Mouse (Mus musculus): ENCODE measurements around the gene Ctdspl. TPM values are rescaled to one million over a fixed set of nuclear protein-coding genes. Genes with fewer than 3 reads are reported as not detected.

Gene Ctdspl
- polyA plus RNA-seq, 2 experiments = 2.3 to 3.6 TPM

DNA sequence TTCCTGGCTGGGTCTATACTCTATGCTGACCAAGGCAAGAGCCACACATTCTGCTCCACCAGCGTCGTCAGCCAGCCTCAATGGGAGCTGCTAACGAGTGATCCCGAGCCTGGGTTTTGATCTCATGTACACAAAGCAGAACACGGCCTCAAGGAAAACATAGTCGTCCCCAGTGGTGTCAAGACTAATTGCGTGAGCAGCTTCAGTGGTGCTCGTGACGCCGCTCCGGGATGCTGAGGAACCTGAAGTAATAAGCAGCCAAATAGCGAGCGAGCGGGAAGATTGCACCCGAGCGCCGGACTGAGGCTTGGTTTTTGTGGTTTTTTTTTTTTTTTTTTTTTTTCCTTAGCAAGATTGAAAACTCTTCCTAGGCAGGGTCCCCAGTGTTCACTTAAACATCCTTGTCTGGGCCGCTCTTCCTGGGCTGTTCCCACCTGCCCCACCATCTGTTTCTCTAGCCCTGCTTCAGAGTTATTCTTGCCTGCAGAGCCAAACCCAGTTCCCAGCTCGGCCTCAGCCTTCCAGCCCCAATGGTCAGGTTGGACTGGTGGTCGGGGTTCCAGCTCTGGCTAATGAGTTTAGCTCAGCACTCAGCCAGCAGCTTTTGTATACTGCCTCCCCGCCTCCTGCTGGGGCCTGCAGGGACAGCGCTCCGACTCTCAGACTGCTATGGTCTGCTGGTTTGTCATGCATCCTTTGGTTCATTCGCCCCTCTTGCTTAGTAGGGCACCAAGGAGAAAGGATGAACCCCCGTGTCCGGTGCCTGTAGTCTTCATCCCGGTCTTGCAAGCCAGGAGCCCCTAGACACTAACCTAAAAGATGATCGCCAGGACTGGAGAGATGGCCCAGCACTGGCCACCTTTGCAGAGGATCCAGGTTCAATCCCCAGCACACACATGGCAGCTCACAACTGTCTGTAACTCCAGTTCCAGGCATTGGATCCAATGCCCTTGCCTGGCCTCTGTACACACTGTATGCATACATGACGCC, 108.7 kb downstream of the Ctdspl start:
- no peak for ATAC-seq (ENCODE audit: insufficient read depth)
- 73% methylated on average over 29 of the region's 29 CpGs for WGBS (ENCODE audit: insufficient replicate concordance)
- no peaks in the 10 kb centered on the region for H3K27me3 ChIP-seq (ENCODE audit: control insufficient read depth, insufficient read depth, low read length)
- H3K27ac ChIP-seq = no peak overlapping the region
- H3K9me3 ChIP-seq (ENCODE audit: control insufficient read depth, low read length) = no peaks in the 10 kb centered on the region
- no peak overlapping the region for H3K4me2 ChIP-seq (ENCODE audit: low read depth)
- TF ChIP-seq EP300 (IDR thresholded peaks at IDR 0.05; ENCODE audit: low read depth) (no peak), CTCF (IDR thresholded peaks at IDR 0.05; ENCODE audit: low read depth) (no peak)
- H3K36me3 ChIP-seq (replicated peaks; ENCODE audit: control insufficient read depth, insufficient read depth, low read depth) = no peaks in the 10 kb centered on the region
- H3K9ac ChIP-seq (replicated peaks) = no peak overlapping the region
- DNase-seq (ENCODE audit: low read depth in 3 of 3, low spot score in 3 of 3) = no peak
- no peak overlapping the region for H3K4me3 ChIP-seq (ENCODE audit: insufficient read depth in 1 of 2, low read depth in 2 of 2, low read length in 2 of 2)
- no peaks in the 10 kb centered on the region for H3K4me1 ChIP-seq (replicated peaks; ENCODE audit: control insufficient read depth in 2 of 2, insufficient read depth in 2 of 2, low read length in 1 of 2)

DNA sequence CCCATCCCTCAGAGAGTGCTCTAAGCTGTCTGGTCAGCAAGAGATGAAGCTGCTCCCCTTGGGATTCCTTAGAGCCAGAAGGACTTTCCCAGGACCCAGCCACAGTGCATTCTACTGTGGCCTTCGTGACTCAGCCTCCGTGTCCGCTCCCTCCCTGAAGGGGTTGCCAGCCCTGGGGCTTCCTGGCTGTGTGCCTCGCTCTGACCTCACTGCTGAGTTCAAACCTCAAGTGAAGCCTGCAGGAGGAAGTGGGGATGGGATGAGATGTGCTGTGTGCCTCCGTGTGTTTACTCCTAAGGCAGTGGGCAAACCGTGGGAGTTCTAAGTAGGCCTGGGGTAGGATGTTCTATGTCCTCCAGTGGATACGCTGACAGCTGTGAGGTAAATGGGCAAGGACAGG, 109.6 kb downstream of the Ctdspl start:
- ATAC-seq (ENCODE audit: insufficient read depth) = no peak

DNA sequence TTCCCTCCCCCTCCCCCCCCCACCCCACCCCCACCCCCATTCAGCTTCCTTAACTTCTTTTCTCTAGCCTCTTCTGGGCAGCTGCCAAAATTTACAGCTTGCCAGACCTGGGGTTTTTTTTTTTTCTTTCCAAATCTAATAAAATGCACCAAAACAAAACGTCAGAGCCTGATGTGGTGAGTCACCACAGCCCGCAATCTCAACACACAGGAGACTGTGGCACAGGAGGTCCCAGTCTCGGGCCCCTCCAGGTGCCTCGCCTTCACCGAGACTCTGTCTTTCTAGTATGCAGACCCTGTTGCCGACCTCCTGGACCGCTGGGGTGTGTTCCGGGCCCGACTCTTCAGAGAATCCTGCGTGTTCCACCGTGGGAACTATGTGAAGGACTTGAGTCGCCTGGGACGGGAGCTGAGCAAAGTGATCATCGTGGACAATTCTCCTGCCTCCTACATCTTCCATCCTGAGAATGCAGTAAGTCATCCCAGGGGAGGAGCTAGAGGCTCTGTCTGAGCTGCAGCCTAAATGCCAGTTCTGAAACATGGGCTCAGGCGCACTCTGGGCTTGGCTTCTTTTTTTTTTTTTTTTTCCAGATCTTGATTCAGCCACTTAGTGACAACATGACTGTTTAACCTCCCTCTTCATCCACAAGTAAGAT, 111.0 kb downstream of the Ctdspl start:
- Histone ChIP-seq H3K27ac (no peak overlapping the region), H3K27me3 (ENCODE audit: control insufficient read depth, insufficient read depth, low read length) (no peaks in the 10 kb centered on the region), H3K9me3 (ENCODE audit: control insufficient read depth, low read length) (no peaks in the 10 kb centered on the region), H3K4me3 (ENCODE audit: insufficient read depth in 1 of 2, low read depth in 2 of 2, low read length in 2 of 2) (no peak overlapping the region), H3K9ac (replicated peaks) (no peak overlapping the region), H3K4me2 (ENCODE audit: low read depth) (no peak overlapping the region), H3K4me1 (replicated peaks; ENCODE audit: control insufficient read depth in 2 of 2, insufficient read depth in 2 of 2, low read length in 1 of 2) (no peaks in the 10 kb centered on the region), H3K36me3 (replicated peaks; ENCODE audit: control insufficient read depth, insufficient read depth, low read depth) (no peaks in the 10 kb centered on the region; the same call in 1 of the 2 replicates)
- DNase-seq (ENCODE audit: low read depth in 3 of 3, low spot score in 3 of 3) (no peak), ATAC-seq (ENCODE audit: insufficient read depth) (no peak)
- TF ChIP-seq EP300 (IDR thresholded peaks at IDR 0.05; ENCODE audit: low read depth) (no peak), CTCF (IDR thresholded peaks at IDR 0.05; ENCODE audit: low read depth) (no peak)
- WGBS (ENCODE audit: insufficient replicate concordance) = 74% methylated on average over 15 of the region's 15 CpGs

More for the DNA sequence above, 109.6 kb downstream of the Ctdspl start:
- Histone ChIP-seq H3K4me2 (ENCODE audit: low read depth) (no peak overlapping the region), H3K27me3 (ENCODE audit: control insufficient read depth, insufficient read depth, low read length) (no peaks in the 10 kb centered on the region), H3K4me1 (replicated peaks; ENCODE audit: control insufficient read depth in 2 of 2, insufficient read depth in 2 of 2, low read length in 1 of 2) (no peaks in the 10 kb centered on the region), H3K9ac (replicated peaks) (no peak overlapping the region), H3K36me3 (replicated peaks; ENCODE audit: control insufficient read depth, insufficient read depth, low read depth) (no peaks in the 10 kb centered on the region), H3K27ac (no peak overlapping the region), H3K4me3 (ENCODE audit: insufficient read depth in 1 of 2, low read depth in 2 of 2, low read length in 2 of 2) (no peak overlapping the region), H3K9me3 (ENCODE audit: control insufficient read depth, low read length) (no peaks in the 10 kb centered on the region)
- WGBS (ENCODE audit: insufficient replicate concordance) = 48% methylated on average over 7 of the region's 7 CpGs
- no peak for DNase-seq (ENCODE audit: low read depth in 3 of 3, low spot score in 3 of 3)
- TF ChIP-seq CTCF (IDR thresholded peaks at IDR 0.05; ENCODE audit: low read depth) (no peak), EP300 (IDR thresholded peaks at IDR 0.05; ENCODE audit: low read depth) (no peak)

DNA sequence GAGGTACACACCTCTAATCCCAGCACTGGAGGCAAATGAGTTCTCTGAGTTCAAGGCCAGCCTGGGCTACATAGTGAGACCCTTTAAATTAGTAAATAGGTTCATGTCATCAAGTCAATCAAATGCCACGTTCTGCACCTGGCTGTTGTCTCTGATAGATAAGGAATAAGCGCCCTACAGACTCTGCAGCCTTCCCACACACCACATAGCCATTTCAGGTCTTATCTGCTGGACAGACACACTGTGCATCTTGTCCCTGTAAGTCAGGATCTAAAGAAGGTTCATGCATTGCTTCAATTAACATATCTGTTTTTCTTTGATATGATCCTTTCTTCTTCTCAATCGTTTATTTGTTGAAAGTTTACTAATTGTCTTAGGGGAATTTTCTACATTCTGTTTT, 112.3 kb downstream of the Ctdspl start:
- no peak overlapping the region for H3K4me2 ChIP-seq (ENCODE audit: low read depth)
- ATAC-seq (ENCODE audit: insufficient read depth) = peak; percentile 69; the same call in 1 of the 2 replicates
- no peaks in the 10 kb centered on the region for H3K27me3 ChIP-seq (ENCODE audit: control insufficient read depth, insufficient read depth, low read length)
- no peaks in the 10 kb centered on the region; the same call in 1 of the 2 replicates for H3K36me3 ChIP-seq (replicated peaks; ENCODE audit: control insufficient read depth, insufficient read depth, low read depth)
- TF ChIP-seq CTCF (IDR thresholded peaks at IDR 0.05; ENCODE audit: low read depth) (no peak), EP300 (IDR thresholded peaks at IDR 0.05; ENCODE audit: low read depth) (peak; percentile 16; the same call in 1 of the 2 replicates)
- WGBS (ENCODE audit: insufficient replicate concordance) = 20% methylated on average over 3 of the region's 3 CpGs
- H3K27ac ChIP-seq = no peak overlapping the region
- H3K9me3 ChIP-seq (ENCODE audit: control insufficient read depth, low read length) = no peaks in the 10 kb centered on the region
- no peak overlapping the region for H3K4me3 ChIP-seq (ENCODE audit: insufficient read depth in 1 of 2, low read depth in 2 of 2, low read length in 2 of 2)
- H3K4me1 ChIP-seq (replicated peaks; ENCODE audit: control insufficient read depth in 2 of 2, insufficient read depth in 2 of 2, low read length in 1 of 2) = no peaks in the 10 kb centered on the region
- no peak for DNase-seq (ENCODE audit: low read depth in 3 of 3, low spot score in 3 of 3)
- no peak overlapping the region for H3K9ac ChIP-seq (replicated peaks)
